Mouse (Mus musculus) gastrocnemius, postnatal 4 days (tissue): ENCODE measurements around the gene Lix1l. TPM values are rescaled to one million over a fixed set of nuclear protein-coding genes. Genes with fewer than 3 reads are reported as not detected.

Source experiments
- DNase-seq, 2 experiments: peaks; one replicate each; pipeline ENCODE4 v3.0.0; 2021 to 2022; ENCODE audit warnings: low spot score in 2 of 2, mixed read lengths in 2 of 2
- total RNA-seq, 2 experiments: library from RNA; stranded (reverse); gene quantifications; 2 replicates each; pipeline ENCODE4 v1.2.3; 2021

Lix1l gene
- total RNA-seq, 2 experiments from 2014 or later, result 41.8 to 42.9 TPM

GRCm38 (mm10) chr3:96671519-96671918 lies 70.6 kb downstream of the Lix1l start:
- DNase-seq, result no peak

- no peak for DNase-seq
Measured at GRCm38 (mm10) chr3:96673514-96673913, 72.6 kb downstream of the Lix1l start.

- DNase-seq, result peak in 1 of 2 experiments; percentile 24
Measured at GRCm38 (mm10) chr3:96674442-96674841, 73.5 kb downstream of the Lix1l start.

GRCm38 (mm10) chr3:96675171-96675570 lies 74.2 kb downstream of the Lix1l start:
- DNase-seq, result no peak

GRCm38 (mm10) chr3:96675690-96676089 lies 74.7 kb downstream of the Lix1l start:
- no peak for DNase-seq

Other genes starting within 250 kb of the Lix1l start
- gene BC107364, start 148.8 kb upstream of the Lix1l start, total RNA-seq, result not detected
- 100 to 1,000 TPM; 283 to 297 TPM for gene Hfe2, start 76.0 kb upstream of the Lix1l start, total RNA-seq
- 100 to 1,000 TPM; 318 to 360 TPM for gene Txnip, start 43.2 kb upstream of the Lix1l start, total RNA-seq
- 1 to 10 TPM; 1.5 TPM for gene Gm16253, start 24.2 kb upstream of the Lix1l start, total RNA-seq
- gene Polr3gl, start 7.0 kb upstream of the Lix1l start, total RNA-seq, result 10 to 100 TPM; 32.4 to 34.2 TPM
- gene Ankrd34a, start 4.5 kb upstream of the Lix1l start, total RNA-seq, result 1 to 10 TPM; 1.9 TPM
- 10 to 100 TPM; 67.3 to 77.2 TPM for gene Rbm8a, start 28.8 kb downstream of the Lix1l start, total RNA-seq
- gene Pex11b, start 34.2 kb downstream of the Lix1l start, total RNA-seq, result 10 to 100 TPM; 28.8 to 30.8 TPM
- under 1 TPM; 0.31 to 0.61 TPM for gene Gm42957, start 34.3 kb downstream of the Lix1l start, total RNA-seq
- 1 to 10 TPM; 5.6 to 6.8 TPM for gene Itga10, start 44.4 kb downstream of the Lix1l start, total RNA-seq
- 1 to 10 TPM; 2.0 to 2.6 TPM for gene Ankrd35, start 69.0 kb downstream of the Lix1l start, total RNA-seq
- 10 to 100 TPM; 30.7 to 33.3 TPM for gene Pias3, start 95.2 kb downstream of the Lix1l start, total RNA-seq
- 1 to 10 TPM; 1.3 to 1.7 TPM for gene Nudt17, start 107.4 kb downstream of the Lix1l start, total RNA-seq
- gene Polr3c, start 126.5 kb downstream of the Lix1l start, total RNA-seq, result 10 to 100 TPM; 23.6 to 24.5 TPM
- 10 to 100 TPM; 45.1 to 50.6 TPM for gene Rnf115, start 126.5 kb downstream of the Lix1l start, total RNA-seq
- gene Pdzk1, start 228.1 kb downstream of the Lix1l start, total RNA-seq, result under 1 TPM in 1 of 2 experiments, not detected in 1; 0.21 TPM
- not detected for gene Cd160, start 228.2 kb downstream of the Lix1l start, total RNA-seq